Mouse (Mus musculus): ENCODE results near the gene Fam149a.
"Not testable (repeated sequence)": the region's sequence is repeated elsewhere in the genome, so short reads cannot be mapped to it uniquely, and the experiment has no call there.

The Fam149a gene

GRCm38 (mm10) chr8:45330856-45331255 lies 51.2 kb downstream of the Fam149a start:
- DNase-seq = no peak

DNA sequence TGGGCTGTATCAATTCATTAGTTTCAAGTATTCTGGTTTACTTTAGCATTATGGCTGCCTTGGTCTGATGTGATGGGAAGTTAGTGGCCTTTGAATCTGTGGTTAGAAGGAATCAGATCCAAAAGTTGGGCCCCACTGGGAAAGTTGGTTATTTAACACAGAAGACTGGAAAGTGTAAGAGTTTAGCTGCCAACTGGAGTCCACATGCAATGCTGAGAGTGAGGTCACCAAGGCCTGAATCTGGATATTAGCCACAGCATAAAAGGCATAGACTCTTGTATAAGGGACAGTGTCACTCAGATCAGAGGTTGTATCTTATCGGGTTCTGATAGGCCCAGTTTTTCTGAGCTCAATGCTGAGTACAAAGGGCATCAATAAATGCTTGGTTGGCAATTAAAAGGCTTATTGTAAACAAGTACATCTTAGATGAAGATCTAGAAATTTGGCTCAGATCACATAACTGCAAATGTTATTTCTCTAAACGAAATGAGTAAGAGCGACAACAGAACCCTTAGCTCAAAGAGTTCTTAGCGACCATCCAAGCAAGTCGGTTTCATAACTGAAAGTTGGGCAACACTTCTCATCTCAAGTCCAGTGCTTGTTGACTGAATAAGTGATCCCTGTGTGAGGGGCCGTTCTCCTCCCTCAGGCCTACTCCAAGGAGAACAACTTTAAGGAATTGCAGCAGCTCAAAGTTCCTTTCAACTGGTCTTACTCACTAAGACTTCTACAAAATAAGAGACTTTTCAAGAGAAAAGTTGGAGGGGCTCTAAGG lies 52.7 kb downstream of the Fam149a start:
- no peak for DNase-seq

GRCm38 (mm10) chr8:45327076-45327475 lies 55.0 kb downstream of the Fam149a start:
- not testable (repeated sequence) for DNase-seq

DNA sequence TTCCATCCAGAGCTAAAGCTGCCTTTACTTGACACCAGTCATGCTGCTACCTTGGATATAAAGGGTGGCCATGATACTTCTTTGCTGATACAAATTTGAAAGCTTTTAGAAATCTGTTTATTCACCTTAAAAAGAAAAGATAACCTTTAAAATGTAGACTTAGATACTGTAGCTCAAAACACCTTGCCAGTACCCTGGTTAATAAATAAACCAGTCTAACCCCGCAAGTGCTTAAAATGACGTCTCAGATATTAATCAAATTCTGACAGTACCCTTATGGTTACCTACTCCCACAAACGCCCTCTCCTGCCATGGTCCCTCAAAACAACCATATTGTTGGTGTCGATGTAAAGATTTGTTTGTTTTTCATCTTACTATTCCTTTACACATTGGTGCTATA lies 57.9 kb downstream of the Fam149a start:
- no peak for DNase-seq

DNA sequence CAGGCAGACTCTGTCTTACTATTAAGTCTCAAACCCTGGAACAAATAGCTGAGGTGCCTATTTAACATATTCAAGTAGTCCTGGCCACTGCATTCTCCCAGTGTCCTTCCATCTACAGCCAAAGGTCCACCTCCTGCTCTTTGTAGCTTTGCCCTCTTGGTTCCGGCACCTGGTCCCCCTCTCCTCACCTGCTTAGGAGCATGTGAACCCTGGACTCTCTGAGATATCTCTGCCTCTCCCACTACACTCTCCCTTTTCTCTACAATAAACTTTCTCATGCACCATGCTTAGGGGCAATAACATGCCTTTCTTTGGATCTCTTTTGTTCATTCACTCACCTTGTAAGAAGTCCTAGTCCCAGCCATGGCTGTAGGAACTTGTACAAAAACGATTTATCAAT lies 60.7 kb downstream of the Fam149a start:
- DNase-seq = no peak

- no peak for DNase-seq
Observed at GRCm38 (mm10) chr8:45320930-45321329, 61.2 kb downstream of the Fam149a start.

DNA sequence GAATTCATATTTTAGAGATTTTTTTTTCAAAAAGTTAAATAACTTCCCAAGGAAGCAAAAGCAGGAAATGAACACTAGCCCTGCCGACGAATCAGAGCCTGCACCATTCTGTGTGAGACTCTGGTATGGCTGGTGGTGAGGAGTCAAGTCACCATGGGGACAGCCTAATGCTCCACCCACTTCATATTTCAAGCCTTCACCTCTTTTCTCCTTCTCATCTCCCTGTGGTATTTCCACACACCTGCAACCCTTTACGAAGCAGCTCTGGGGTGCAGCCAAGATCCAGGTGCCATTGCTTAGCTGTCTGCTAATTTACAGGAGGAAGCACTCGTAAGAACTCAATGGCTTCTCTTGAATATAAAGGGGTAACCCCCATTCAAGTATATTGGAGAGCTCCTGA lies 71.1 kb downstream of the Fam149a start:
- no peak for DNase-seq

- DNase-seq = no peak
Observed at GRCm38 (mm10) chr8:45308366-45308765, 73.7 kb downstream of the Fam149a start, which contains the start of gene Gm45753. Gene Gm45753 (minus strand): TSS chr8:45308466.

- DNase-seq = no peak
Observed at GRCm38 (mm10) chr8:45305479-45305878, 76.6 kb downstream of the Fam149a start.

DNA sequence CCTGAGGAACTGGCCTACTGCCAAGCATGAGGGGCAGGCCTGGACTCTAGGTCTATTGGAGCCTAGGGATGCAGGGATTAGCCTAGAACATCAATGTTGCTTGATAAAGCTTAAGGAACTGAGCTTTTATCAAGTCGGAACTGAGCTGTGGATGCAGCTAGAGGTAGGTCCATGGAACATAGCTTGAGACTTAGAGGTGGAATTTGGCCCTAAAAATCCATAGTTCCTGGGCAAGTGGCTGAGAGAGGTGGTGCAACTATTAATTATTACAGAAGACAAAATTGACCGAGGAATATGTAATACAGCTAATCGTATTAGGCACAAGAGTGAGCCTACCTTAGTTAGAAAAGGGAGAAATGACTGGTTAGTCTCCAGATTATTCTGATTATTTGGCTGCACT lies 77.7 kb downstream of the Fam149a start:
- DNase-seq = no peak

DNA sequence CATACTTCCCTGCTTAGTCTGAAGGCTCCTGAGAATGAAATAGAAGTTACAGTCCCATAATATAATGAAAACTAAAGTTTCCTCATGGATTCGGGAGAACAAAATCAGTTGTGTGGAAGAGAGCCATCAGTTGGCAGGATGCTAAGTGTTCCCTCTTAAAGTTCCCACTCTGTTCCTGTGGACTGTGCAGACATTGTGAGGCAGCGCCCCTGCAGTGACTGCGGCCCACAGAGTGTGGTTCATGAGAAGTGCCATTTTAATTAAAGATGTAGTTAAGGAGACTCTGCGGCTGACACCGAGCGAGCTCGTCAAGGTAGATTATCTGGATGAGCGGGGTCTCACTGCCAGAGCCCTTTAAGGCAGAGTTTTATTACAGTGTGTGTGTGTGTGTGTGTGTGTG lies 79.7 kb downstream of the Fam149a start:
- peak in 1 of 2 experiments; percentile 4 for DNase-seq

- no peak for DNase-seq
Observed at GRCm38 (mm10) chr8:45295276-45295675, 86.8 kb downstream of the Fam149a start.

DNA sequence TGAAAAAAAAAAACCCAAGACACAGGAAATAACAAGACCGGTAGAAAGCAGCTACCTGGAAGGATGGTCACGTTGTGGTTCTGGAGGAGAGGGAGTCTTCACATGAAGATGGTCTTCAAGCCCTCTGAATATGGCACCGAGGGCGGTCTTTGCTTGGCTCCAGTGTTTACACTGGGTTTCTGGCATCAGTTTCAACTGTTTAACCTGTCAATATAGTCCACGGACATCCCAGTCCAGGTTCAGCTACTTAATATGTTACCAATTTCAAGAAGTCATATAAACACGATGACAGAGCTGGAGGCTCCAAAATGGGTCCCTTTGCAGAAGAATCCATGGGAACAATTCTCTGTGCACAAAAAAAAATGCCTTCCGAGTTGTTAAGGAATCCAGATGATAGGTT lies 87.4 kb downstream of the Fam149a start, which contains the start of gene Klkb1:
TSS of gene Klkb1 (minus strand) at position 173 of the 400 bp plus-strand sequence.
- no peak for DNase-seq

- peak; percentile 78 to 83 for DNase-seq
Observed at GRCm38 (mm10) chr8:45291790-45292189, 90.3 kb downstream of the Fam149a start.
